Mouse (Mus musculus) adrenal gland, postnatal 14 days (tissue): ENCODE results near the gene Fbxo24. TPM values are rescaled to one million over a fixed set of nuclear protein-coding genes. Genes with fewer than 3 reads are reported as not detected.

ENCODE experiments used
- total RNA-seq: library from RNA; stranded (reverse); gene quantifications from 2 replicates; pipeline ENCODE4 v1.2.3, GENCODE M21; 2021

Gene Fbxo24
- total RNA-seq, 1 experiment from 2014 or later, result 0.85 TPM

Other genes starting within 250 kb of the Fbxo24 start
- not detected in 2 replicates for gene Zan, start 151.9 kb downstream of the Fbxo24 start, total RNA-seq
- gene Pop7, start 126.5 kb downstream of the Fbxo24 start, total RNA-seq, result 22.3 and 26.2 TPM in 2 replicates
- 30.5 and 36.6 TPM in 2 replicates for gene Gigyf1, start 110.5 kb downstream of the Fbxo24 start, total RNA-seq
- not detected in 2 replicates for gene Epo, start 95.8 kb downstream of the Fbxo24 start, total RNA-seq
- gene Gnb2, start 95.5 kb downstream of the Fbxo24 start, total RNA-seq, result 574 and 611 TPM in 2 replicates
- gene Actl6b, start 75.5 kb downstream of the Fbxo24 start, total RNA-seq, result 2.8 and 3.8 TPM in 2 replicates
- gene Tfr2, start 59.2 kb downstream of the Fbxo24 start, total RNA-seq, result 1.4 and 26.4 TPM in 2 replicates
- gene Mospd3, start 27.9 kb downstream of the Fbxo24 start, total RNA-seq, result 42.5 and 44.9 TPM in 2 replicates
- 414 and 471 TPM in 2 replicates for gene Pcolce, start 15.2 kb downstream of the Fbxo24 start, total RNA-seq
- gene Lrch4, start 119 bp upstream of the Fbxo24 start, total RNA-seq, result 30.1 and 35.9 TPM in 2 replicates
- 7.2 and 11.6 TPM in 2 replicates for gene Gm20605, start 173 bp upstream of the Fbxo24 start, total RNA-seq
- gene Sap25, start 12.3 kb upstream of the Fbxo24 start, total RNA-seq, result 7.4 and 12.8 TPM in 2 replicates
- gene Irs3, start 16.7 kb upstream of the Fbxo24 start, total RNA-seq, result 4.2 and 4.6 TPM in 2 replicates
- gene Agfg2, start 55.7 kb upstream of the Fbxo24 start, total RNA-seq, result 22.9 and 25.3 TPM in 2 replicates
- gene Nyap1, start 112.6 kb upstream of the Fbxo24 start, total RNA-seq, result 3.6 and 5.9 TPM in 2 replicates
- 74.9 and 87.3 TPM in 2 replicates for gene Tsc22d4, start 116.7 kb upstream of the Fbxo24 start, total RNA-seq
- 20.4 and 21.9 TPM in 2 replicates for gene Ppp1r35, start 149.8 kb upstream of the Fbxo24 start, total RNA-seq
- gene Mepce, start 158.7 kb upstream of the Fbxo24 start, total RNA-seq, result 41.5 and 46.7 TPM in 2 replicates
- 5.6 and 5.7 TPM in 2 replicates for gene Zcwpw1, start 158.8 kb upstream of the Fbxo24 start, total RNA-seq
- gene Pilra, start 207.3 kb upstream of the Fbxo24 start, total RNA-seq, result 1.2 and 2.9 TPM in 2 replicates
- 0.67 and 1.6 TPM in 2 replicates for gene Pilrb1, start 229.1 kb upstream of the Fbxo24 start, total RNA-seq
- gene Pilrb2, start 242.8 kb upstream of the Fbxo24 start, total RNA-seq, result 0.45 and 0.70 TPM in 2 replicates